Mouse (Mus musculus): ENCODE results near the gene Mrps27.

DNA sequence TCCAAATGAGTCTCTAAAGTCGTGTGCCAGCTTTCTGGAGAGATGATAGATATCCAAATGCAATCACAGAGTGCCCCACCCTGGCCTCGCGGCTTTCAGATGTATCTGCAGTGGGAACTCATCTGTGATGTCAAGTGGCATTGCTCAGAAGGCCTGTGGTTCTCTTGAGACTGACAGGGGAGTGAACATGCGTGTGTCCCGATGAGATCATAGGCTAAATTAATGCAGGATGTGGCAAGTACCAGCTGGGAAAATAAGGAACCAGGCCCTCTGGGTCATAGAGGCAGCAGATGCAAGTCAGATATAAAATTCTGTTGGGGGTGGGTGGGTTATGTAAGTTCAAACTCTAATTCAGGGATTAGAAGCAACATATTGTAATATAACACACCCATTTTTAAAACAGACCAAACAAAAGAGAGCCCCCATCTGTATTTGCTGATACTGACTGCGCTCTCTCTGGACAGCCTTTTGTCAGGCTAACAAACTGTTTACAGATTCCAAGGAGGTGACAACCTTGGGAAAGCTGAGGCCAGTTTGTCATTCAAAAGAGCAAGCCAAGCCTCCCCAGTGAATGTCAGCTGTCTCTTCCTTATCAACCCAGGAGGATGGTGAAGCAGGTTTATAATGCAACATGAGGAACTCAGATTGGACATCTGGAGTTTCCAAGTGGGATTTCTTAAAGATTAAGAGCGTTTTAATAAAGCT lies 20.8 kb upstream of the Mrps27 start:
- TF ChIP-seq CTCF (IDR thresholded peaks at IDR 0.05; ENCODE audit: low read depth, low read length) (no peak), POLR2A (IDR thresholded peaks at IDR 0.05; ENCODE audit: borderline replicate concordance, low read depth, low read length) (no peak)
